Mouse (Mus musculus) erythroblast, adult 5-6 weeks (primary cell): ENCODE results near the gene Pdcd1. TPM values are rescaled to one million over a fixed set of nuclear protein-coding genes. Genes with fewer than 3 reads are reported as not detected.
"Not testable (repeated sequence)": the region's sequence is repeated elsewhere in the genome, so short reads cannot be mapped to it uniquely, and the experiment has no call there.

Experiments
- ATAC-seq: replicated peaks from 2 replicates; pipeline ENCODE4 v1.8.0; 2016; ENCODE audit warnings: moderate number of reproducible peaks, mild to moderate bottlenecking, moderate TSS enrichment, inconsistent platforms; ENCODE audit not compliant: poor library complexity, low FRiP score, severe bottlenecking
- total RNA-seq, 2 experiments: library from RNA; stranded (forward) in 1 of 2; stranded (reverse) in 1 of 2; fragments of 150-400 nt in 1 of 2; fragments of 200-764, 138-1000 nt in 1 of 2; gene quantifications; 2 replicates each; pipeline versions ENCODE4 v1.2.3 to v1.2.4; 2015 to 2017; ENCODE audit warnings: low replicate concordance in 2 of 2

Pdcd1 gene
- total RNA-seq (2015; ENCODE audit: low replicate concordance) (not detected in 2 replicates), total RNA-seq (2017; ENCODE audit: low replicate concordance) (not detected in 2 replicates)

- no peak for ATAC-seq
These were observed at the start of gene Pdcd1 for GRCm38 (mm10) chr1:94052373-94052772. TSS of gene Pdcd1 (minus strand) at chr1:94052553.

GRCm38 (mm10) chr1:94091788-94092187 lies 39.4 kb upstream of the Pdcd1 start:
- no peak for ATAC-seq

- ATAC-seq: no peak
These were observed 34.1 kb upstream of the Pdcd1 start for GRCm38 (mm10) chr1:94086311-94086898.

GRCm38 (mm10) chr1:94085324-94086105 lies 33.2 kb upstream of the Pdcd1 start:
- no peak for ATAC-seq

- no peak for ATAC-seq
These were observed 29.4 kb upstream of the Pdcd1 start for GRCm38 (mm10) chr1:94081761-94082160.

GRCm38 (mm10) chr1:94081191-94081590 lies 28.8 kb upstream of the Pdcd1 start:
- no peak for ATAC-seq

- no peak for ATAC-seq
These were observed 28.4 kb upstream of the Pdcd1 start for GRCm38 (mm10) chr1:94080718-94081117.

- no peak for ATAC-seq
These were observed 26.6 kb upstream of the Pdcd1 start for GRCm38 (mm10) chr1:94078835-94079440.

GRCm38 (mm10) chr1:94078314-94078713 lies 26.0 kb upstream of the Pdcd1 start:
- no peak for ATAC-seq

- no peak for ATAC-seq
These were observed 24.3 kb upstream of the Pdcd1 start for GRCm38 (mm10) chr1:94076702-94077101.

GRCm38 (mm10) chr1:94074756-94075155 lies 22.4 kb upstream of the Pdcd1 start:
- ATAC-seq: no peak

- ATAC-seq: not testable (repeated sequence)
These were observed 5.9 kb upstream of the Pdcd1 start for GRCm38 (mm10) chr1:94058281-94058680.

GRCm38 (mm10) chr1:94057401-94057800 lies 5.0 kb upstream of the Pdcd1 start:
- no peak for ATAC-seq

GRCm38 (mm10) chr1:94055966-94056365 lies 3.6 kb upstream of the Pdcd1 start:
- ATAC-seq: no peak

- ATAC-seq: no peak
These were observed 2.1 kb upstream of the Pdcd1 start for GRCm38 (mm10) chr1:94054481-94054880.

- no peak for ATAC-seq
These were observed 1.3 kb upstream of the Pdcd1 start for GRCm38 (mm10) chr1:94053530-94054216.

- no peak for ATAC-seq
These were observed 1.2 kb downstream of the Pdcd1 start for GRCm38 (mm10) chr1:94051104-94051503.

GRCm38 (mm10) chr1:94046544-94046943 lies 5.8 kb downstream of the Pdcd1 start:
- ATAC-seq: no peak

- no peak for ATAC-seq
These were observed 6.8 kb downstream of the Pdcd1 start for GRCm38 (mm10) chr1:94045559-94045958.

GRCm38 (mm10) chr1:94040391-94040790 lies 12.0 kb downstream of the Pdcd1 start:
- no peak for ATAC-seq
